Mouse (Mus musculus) erythroblast, embryonic 14.5 days (primary cell): ENCODE measurements around the gene Trp53tg5. TPM values are rescaled to one million over a fixed set of nuclear protein-coding genes. Genes with fewer than 3 reads are reported as not detected.

Source experiments
- H3K27me3 ChIP-seq: 2 replicates; pipeline ENCODE4 v1.6.1; 2012; ENCODE audit warnings: inconsistent platforms; ENCODE audit not compliant: control insufficient read depth
- H3K36me3 ChIP-seq: 2 replicates; pipeline ENCODE4 v1.6.1; 2012; ENCODE audit warnings: mild to moderate bottlenecking, inconsistent platforms; ENCODE audit not compliant: control insufficient read depth
- H3K4me1 ChIP-seq: 2 replicates; pipeline ENCODE4 v1.6.1; 2012; ENCODE audit warnings: inconsistent platforms; ENCODE audit not compliant: control insufficient read depth
- H3K4me3 ChIP-seq: replicated peaks from 2 replicates; pipeline ENCODE3; 2012; ENCODE audit warnings: moderate library complexity, mild to moderate bottlenecking, inconsistent platforms
- H3K9me3 ChIP-seq: 2 replicates; pipeline ENCODE4 v1.6.1; 2012; ENCODE audit warnings: low read length, inconsistent platforms, mixed read lengths; ENCODE audit not compliant: control insufficient read depth
- GATA1 ChIP-seq: IDR thresholded peaks from 2 replicates; pipeline ENCODE4 v1.6.1; 2012; ENCODE audit warnings: low read length, inconsistent platforms, mixed read lengths
- TAL1 ChIP-seq: IDR thresholded peaks from 3 replicates; pipeline ENCODE4 v1.6.1; 2012; ENCODE audit warnings: low read length, inconsistent platforms, mixed read lengths
- polyA plus RNA-seq: library from polyadenylated mRNA; stranded (reverse); fragments of >175 nt; gene quantifications from 2 replicates; pipeline ENCODE4 v1.2.3, GENCODE M21; 2012

The Trp53tg5 gene
- polyA plus RNA-seq, 1 experiment: not detected

DNA sequence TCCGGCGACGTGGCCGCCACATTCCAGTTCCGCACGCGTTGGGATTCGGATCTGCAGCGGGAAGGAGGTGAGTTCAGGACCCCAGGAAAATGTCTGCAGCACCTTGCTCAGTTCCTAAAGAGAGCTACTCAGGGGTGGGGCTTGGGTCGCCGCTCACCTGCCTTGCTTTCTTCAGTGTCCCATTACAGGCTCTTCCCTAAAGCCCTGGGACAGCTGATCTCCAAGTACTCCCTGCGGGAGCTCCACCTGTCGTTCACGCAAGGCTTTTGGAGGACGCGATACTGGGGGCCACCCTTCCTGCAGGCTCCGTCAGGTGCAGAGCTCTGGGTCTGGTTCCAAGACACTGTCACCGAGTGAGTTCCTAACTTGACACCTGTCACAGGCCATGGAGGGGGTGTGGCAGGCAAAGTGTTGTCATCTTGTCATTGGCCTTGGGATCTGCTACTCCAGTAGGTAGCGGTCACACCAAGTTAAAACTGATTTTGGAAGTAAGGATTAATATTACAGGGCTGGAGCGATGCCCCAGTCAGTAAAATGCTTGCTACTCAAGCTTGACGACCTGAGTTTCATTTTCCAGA, 24.3 kb upstream of the Trp53tg5 start:
- TF ChIP-seq GATA1: no peak
- TF ChIP-seq TAL1: no peak
- H3K4me1 ChIP-seq: peaks cover 24% of the 10 kb centered on the region
- peak overlapping the region; percentile 86 for H3K4me3 ChIP-seq
- H3K27me3 ChIP-seq: no peaks in the 10 kb centered on the region; the same call in 1 of the 2 replicates
- peaks cover 36% of the 10 kb centered on the region for H3K36me3 ChIP-seq
- no peaks in the 10 kb centered on the region for H3K9me3 ChIP-seq

GRCm38 (mm10) chr2:164496847-164497690, 23.5 kb upstream of the Trp53tg5 start, which contains the start of gene Pigt:
Gene Pigt, plus strand, starts transcription at chr2:164497520.
- Histone ChIP-seq H3K36me3 (peaks cover 29% of the 10 kb centered on the region), H3K4me3 (peak within 1 kb of the TSS; percentile 86), H3K4me1 (peaks cover 24% of the 10 kb centered on the region), H3K27me3 (no peaks in the 10 kb centered on the region; the same call in 1 of the 2 replicates), H3K9me3 (no peaks in the 10 kb centered on the region)
- TF ChIP-seq TAL1: no peak
- no peak for TF ChIP-seq GATA1

DNA sequence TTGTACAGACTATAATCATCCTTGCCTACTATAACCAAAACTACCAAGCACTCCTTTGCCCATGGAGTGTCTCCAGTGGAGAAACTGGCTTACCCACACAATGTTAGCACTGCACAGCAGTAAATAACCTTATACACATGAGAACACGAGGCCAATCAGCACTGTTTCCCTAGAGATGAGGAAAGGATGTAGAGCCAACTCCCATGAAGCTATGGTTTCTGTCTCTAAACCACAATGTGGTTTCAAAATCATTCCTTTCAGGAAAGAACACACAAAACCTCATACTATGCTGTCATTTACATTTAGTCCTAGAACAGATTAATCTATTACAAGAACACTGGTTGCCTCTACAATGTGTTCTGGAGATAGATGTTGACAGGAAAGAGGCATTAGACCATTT, 22.8 kb upstream of the Trp53tg5 start:
- no peaks in the 10 kb centered on the region for H3K9me3 ChIP-seq
- peaks cover 24% of the 10 kb centered on the region for H3K4me1 ChIP-seq
- H3K4me3 ChIP-seq: peak overlapping the region; percentile 86
- H3K36me3 ChIP-seq: peaks cover 22% of the 10 kb centered on the region
- TF ChIP-seq GATA1 (no peak), TAL1 (no peak)
- no peaks in the 10 kb centered on the region; the same call in 1 of the 2 replicates for H3K27me3 ChIP-seq

DNA sequence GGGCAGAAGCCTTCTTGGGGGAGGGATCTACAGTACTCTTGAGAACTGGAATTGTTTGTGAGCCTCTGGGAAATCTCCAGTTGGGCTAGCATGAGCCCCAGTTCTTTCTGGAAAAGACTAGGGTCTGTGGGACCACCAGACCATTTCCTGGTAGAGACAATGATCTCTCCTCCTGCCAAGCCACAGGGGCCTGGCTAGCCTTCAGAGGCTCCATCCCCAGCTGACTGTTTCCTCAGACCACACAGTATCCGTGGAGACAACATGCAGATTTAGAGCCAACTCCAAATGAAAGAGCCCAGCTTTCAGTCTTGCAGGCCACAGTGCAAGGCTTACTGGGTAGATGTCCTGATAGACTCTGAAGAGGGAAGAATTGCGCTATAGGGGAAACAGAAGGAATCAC, 20.6 kb upstream of the Trp53tg5 start:
- peaks cover 22% of the 10 kb centered on the region for H3K4me1 ChIP-seq
- H3K27me3 ChIP-seq: no peaks in the 10 kb centered on the region; the same call in 1 of the 2 replicates
- no peaks in the 10 kb centered on the region for H3K9me3 ChIP-seq
- H3K36me3 ChIP-seq: peaks cover 5% of the 10 kb centered on the region
- H3K4me3 ChIP-seq: no peak overlapping the region
- TF ChIP-seq GATA1 (no peak), TAL1 (no peak)

DNA sequence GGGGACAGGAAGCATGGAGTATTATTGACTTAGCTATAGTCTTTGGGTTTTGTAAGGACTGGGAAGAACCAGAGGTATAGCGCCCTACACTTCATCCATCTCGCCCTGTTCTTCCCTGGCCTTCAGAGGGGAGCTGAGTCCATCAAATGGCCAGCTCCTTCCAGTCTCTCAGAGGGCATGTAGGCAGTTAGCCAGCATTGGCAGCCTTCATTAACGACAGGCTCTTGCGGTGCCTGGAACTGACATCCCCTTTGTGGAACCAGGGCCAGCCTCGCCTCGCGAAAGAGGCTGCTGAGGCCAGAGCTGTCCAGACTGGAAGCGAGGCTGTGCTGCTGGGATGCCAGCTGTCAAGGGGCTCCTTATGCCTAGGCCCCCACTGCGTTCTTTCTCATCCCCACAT, 14.3 kb upstream of the Trp53tg5 start:
- H3K4me3 ChIP-seq: no peak overlapping the region
- H3K36me3 ChIP-seq: peaks cover 4% of the 10 kb centered on the region
- H3K27me3 ChIP-seq: peaks cover 42% of the 10 kb centered on the region
- peaks cover 3% of the 10 kb centered on the region; the same call in 1 of the 2 replicates for H3K9me3 ChIP-seq
- no peak for TF ChIP-seq TAL1
- TF ChIP-seq GATA1: no peak
- H3K4me1 ChIP-seq: peaks cover 4% of the 10 kb centered on the region

GRCm38 (mm10) chr2:164487115-164487527, 13.6 kb upstream of the Trp53tg5 start:
- H3K36me3 ChIP-seq: peaks cover 4% of the 10 kb centered on the region
- peak overlapping the region; percentile 50 for H3K4me3 ChIP-seq
- peaks cover 4% of the 10 kb centered on the region for H3K4me1 ChIP-seq
- peaks cover 42% of the 10 kb centered on the region for H3K27me3 ChIP-seq
- TF ChIP-seq TAL1: no peak
- TF ChIP-seq GATA1: no peak
- peaks cover 3% of the 10 kb centered on the region; the same call in 1 of the 2 replicates for H3K9me3 ChIP-seq

DNA sequence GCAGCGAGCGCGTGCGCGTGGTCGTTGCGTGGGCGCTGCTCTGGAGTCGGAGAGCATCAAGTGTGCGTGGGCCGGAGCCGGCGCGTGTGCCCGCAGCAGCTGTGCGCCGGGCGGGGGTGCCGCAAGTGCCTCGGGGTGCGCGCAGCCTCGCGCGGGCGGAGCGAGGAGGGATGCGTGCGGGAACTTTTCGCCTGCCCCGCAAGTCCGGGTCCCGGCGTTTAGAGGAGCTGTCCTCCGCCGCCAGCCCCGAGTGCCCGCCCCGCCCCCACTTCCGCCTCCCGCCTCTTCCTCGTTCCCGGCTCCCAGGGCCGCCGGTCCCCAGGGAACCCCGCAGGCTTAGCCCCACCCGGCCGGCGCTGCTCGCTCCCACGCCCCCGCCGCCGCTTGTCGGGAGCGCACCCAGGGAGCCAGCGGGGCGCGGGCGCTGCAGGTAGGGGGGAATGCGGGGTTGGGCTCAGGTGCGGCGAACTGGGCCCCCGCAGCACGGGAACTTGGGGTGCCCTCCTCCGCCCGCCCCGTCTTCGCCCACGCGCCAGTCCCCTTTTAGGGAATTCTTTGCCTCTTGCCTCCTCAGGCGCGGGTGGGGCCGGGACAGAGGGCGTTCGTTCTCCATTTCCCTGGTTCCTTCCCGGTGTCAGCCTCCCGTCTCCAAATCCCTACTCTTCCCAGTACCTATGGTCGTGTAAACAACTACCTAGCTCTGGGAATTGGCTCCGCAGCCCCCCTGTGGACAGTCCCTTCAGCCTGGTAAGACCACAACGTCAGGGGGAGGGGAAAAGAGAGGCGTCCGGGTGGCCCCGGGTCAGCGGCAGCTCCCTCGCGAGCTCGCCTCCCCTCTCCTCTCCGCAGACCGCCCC, 13.0 kb upstream of the Trp53tg5 start:
- Histone ChIP-seq H3K27me3 (peaks cover 42% of the 10 kb centered on the region), H3K36me3 (peaks cover 4% of the 10 kb centered on the region), H3K9me3 (peaks cover 3% of the 10 kb centered on the region; the same call in 1 of the 2 replicates), H3K4me3 (peak overlapping the region; percentile 50), H3K4me1 (peaks cover 4% of the 10 kb centered on the region)
- TF ChIP-seq TAL1 (no peak), GATA1 (no peak)

- Histone ChIP-seq H3K4me1 (peaks cover 4% of the 10 kb centered on the region), H3K27me3 (peaks cover 42% of the 10 kb centered on the region), H3K36me3 (peaks cover 4% of the 10 kb centered on the region), H3K9me3 (peaks cover 3% of the 10 kb centered on the region; the same call in 1 of the 2 replicates), H3K4me3 (peak within 1 kb of the TSS; percentile 50)
- no peak for TF ChIP-seq TAL1
- TF ChIP-seq GATA1: no peak
Observed at GRCm38 (mm10) chr2:164485681-164486257, 12.2 kb upstream of the Trp53tg5 start, which contains the start of gene Dbndd2. Gene Dbndd2, plus strand, starts transcription at chr2:164486106.
